Mouse (Mus musculus) right cerebral cortex, postnatal 14 days (tissue): Measurements from ENCODE around the gene Tbx15.

Source experiments
- DNase-seq: peaks from one replicate; pipeline ENCODE4 v3.0.0; 2022

Tbx15 gene

GRCm38 (mm10) chr3:99249551-99249870 lies 9.3 kb downstream of the Tbx15 start:
- no peak for DNase-seq

- DNase-seq: no peak
These were observed 9.7 kb downstream of the Tbx15 start for GRCm38 (mm10) chr3:99249906-99250305.

GRCm38 (mm10) chr3:99251271-99252165 lies 11.3 kb downstream of the Tbx15 start:
- DNase-seq: no peak

- no peak for DNase-seq
These were observed 12.4 kb downstream of the Tbx15 start for GRCm38 (mm10) chr3:99252461-99253091.

GRCm38 (mm10) chr3:99253092-99253488 lies 12.9 kb downstream of the Tbx15 start:
- no peak for DNase-seq

- no peak for DNase-seq
These were observed 13.6 kb downstream of the Tbx15 start for GRCm38 (mm10) chr3:99253497-99254451.

- no peak for DNase-seq
These were observed 14.5 kb downstream of the Tbx15 start for GRCm38 (mm10) chr3:99254559-99255151.

GRCm38 (mm10) chr3:99255411-99256365 lies 15.5 kb downstream of the Tbx15 start:
- no peak for DNase-seq

GRCm38 (mm10) chr3:99256366-99256750 lies 16.2 kb downstream of the Tbx15 start:
- DNase-seq: no peak

- no peak for DNase-seq
These were observed 16.6 kb downstream of the Tbx15 start for GRCm38 (mm10) chr3:99256766-99257165.

GRCm38 (mm10) chr3:99257586-99258577 lies 17.7 kb downstream of the Tbx15 start:
- no peak for DNase-seq

GRCm38 (mm10) chr3:99259741-99260270 lies 19.6 kb downstream of the Tbx15 start:
- no peak for DNase-seq

- DNase-seq: no peak
These were observed 20.2 kb downstream of the Tbx15 start for GRCm38 (mm10) chr3:99260395-99260794.

- DNase-seq: no peak
These were observed 21.2 kb downstream of the Tbx15 start for GRCm38 (mm10) chr3:99261371-99261791.

GRCm38 (mm10) chr3:99261986-99262385 lies 21.8 kb downstream of the Tbx15 start:
- no peak for DNase-seq

- DNase-seq: no peak
These were observed 23.3 kb downstream of the Tbx15 start for GRCm38 (mm10) chr3:99263471-99263903.

- no peak for DNase-seq
These were observed 24.5 kb downstream of the Tbx15 start for GRCm38 (mm10) chr3:99264695-99265094.

GRCm38 (mm10) chr3:99266752-99267303 lies 26.6 kb downstream of the Tbx15 start:
- no peak for DNase-seq

- no peak for DNase-seq
These were observed 37.9 kb downstream of the Tbx15 start for GRCm38 (mm10) chr3:99277973-99278580.
